Mouse (Mus musculus) megakaryocyte, embryonic 14.5 days (primary cell): ENCODE results near the gene Ntn5. TPM values are rescaled to one million over a fixed set of nuclear protein-coding genes. Genes with fewer than 3 reads are reported as not detected.
A peak's percentile ranks its signal among the peaks of the same experiment; 100 is the strongest.

Source experiments
- H3K27me3 ChIP-seq: replicated peaks from 2 replicates; pipeline ENCODE3; 2012; ENCODE audit warnings: inconsistent platforms
- H3K36me3 ChIP-seq: replicated peaks from 2 replicates; pipeline ENCODE3; 2012; ENCODE audit warnings: low read length, inconsistent platforms, mixed read lengths
- H3K4me1 ChIP-seq: 2 replicates; pipeline ENCODE4 v1.6.1; 2012; ENCODE audit warnings: inconsistent platforms
- H3K4me3 ChIP-seq: replicated peaks from 2 replicates; pipeline ENCODE3; 2012; ENCODE audit warnings: moderate library complexity, mild to moderate bottlenecking, inconsistent platforms
- H3K9me3 ChIP-seq: 2 replicates; pipeline ENCODE4 v1.6.1; 2012; ENCODE audit warnings: inconsistent platforms
- FLI1 ChIP-seq: IDR thresholded peaks from 2 replicates; pipeline ENCODE4 v1.6.1; 2012; ENCODE audit warnings: low read length, inconsistent platforms, mixed read lengths
- GATA1 ChIP-seq: IDR thresholded peaks from 3 replicates; pipeline ENCODE4 v1.6.1; 2012; ENCODE audit warnings: mixed read lengths, low read length, inconsistent platforms, borderline replicate concordance
- polyA plus RNA-seq: library from polyadenylated mRNA; stranded (reverse); fragments of >175 nt; gene quantifications from 2 replicates; pipeline ENCODE4 v1.2.3, GENCODE M21; 2012; ENCODE audit warnings: low replicate concordance; ENCODE audit not compliant: insufficient read depth

Gene Ntn5
- polyA plus RNA-seq, 1 experiment, result not detected

DNA sequence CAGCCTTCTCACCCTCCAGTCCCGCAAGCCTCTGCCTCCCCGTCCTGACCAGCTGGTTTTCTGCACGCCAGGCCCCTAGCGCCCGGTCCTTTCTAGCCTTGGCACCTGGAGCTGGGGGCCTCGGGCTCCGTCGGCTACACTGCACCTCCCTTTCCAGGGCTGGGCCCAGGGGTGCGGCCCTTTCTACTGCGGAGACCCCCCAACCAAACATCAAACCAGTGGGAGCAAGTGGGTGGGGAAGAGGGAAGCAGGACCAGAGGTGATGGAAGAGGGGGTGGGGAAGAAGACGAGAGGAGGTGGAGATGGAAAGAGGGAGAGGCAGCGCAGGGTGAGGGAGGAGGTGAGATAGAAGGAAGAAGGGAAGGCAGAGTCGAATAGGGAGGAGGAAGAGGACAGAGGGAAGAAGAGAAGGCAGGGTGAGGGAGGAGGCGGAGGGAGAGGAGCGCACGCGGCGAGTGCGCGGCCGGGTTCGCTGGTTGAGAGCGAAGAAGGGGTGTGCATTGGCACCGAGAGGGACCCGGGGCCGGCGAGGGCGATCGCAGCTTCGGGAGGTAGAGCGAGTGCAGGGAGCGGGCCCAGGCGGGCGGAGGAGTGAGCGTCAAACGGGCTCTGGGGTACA, 15.8 kb downstream of the Ntn5 start, which contains the start of gene Car11:
Gene Car11, plus strand, starts transcription at position 321 of the 619 bp plus-strand sequence.
- peak within 1 kb of the TSS; percentile 91 for H3K4me3 ChIP-seq
- no peak for TF ChIP-seq GATA1
- no peak for TF ChIP-seq FLI1
- peaks cover 55% of the 10 kb centered on the region for H3K4me1 ChIP-seq
- no peaks in the 10 kb centered on the region for H3K9me3 ChIP-seq
- no peaks in the 10 kb centered on the region for H3K36me3 ChIP-seq
- peaks cover 28% of the 10 kb centered on the region for H3K27me3 ChIP-seq

DNA sequence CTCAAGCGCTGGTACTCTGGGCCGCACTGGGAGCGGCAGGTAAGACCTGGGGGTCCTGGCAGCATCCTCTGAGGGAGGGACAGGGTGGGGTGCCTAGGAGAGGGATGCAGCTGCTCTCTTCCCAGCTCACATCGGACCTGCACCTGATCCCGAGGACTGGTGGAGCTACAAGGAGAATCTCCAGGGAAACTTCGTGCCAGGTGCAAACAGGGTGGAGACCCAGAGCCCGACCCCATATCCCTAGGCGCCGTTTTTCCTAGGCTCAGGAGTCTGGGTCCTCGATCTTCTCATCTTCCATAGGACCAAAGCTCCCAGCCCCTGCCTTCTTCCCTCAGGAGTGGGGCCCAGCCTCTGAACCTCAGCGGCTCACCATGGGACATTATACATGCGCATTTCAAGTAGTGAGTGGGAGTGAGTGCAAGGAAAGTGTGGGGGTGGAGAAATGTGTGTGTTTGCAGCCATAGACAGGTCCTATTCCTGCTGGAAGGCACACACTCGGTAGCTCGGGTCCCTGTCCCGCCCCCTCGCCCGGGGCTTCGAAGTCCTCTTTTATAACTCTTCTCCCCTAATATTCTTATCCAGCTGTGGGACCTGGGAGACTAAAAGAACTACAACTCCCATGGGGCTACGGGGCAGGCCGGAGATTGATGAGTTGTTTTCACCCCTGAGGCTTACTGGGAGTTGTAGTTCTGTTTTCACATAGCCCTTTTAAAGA, 16.6 kb downstream of the Ntn5 start:
- H3K4me3 ChIP-seq, result peak overlapping the region; percentile 91
- no peaks in the 10 kb centered on the region for H3K9me3 ChIP-seq
- peaks cover 28% of the 10 kb centered on the region for H3K27me3 ChIP-seq
- H3K36me3 ChIP-seq, result no peaks in the 10 kb centered on the region
- TF ChIP-seq FLI1 (no peak), GATA1 (no peak)
- peaks cover 63% of the 10 kb centered on the region for H3K4me1 ChIP-seq

DNA sequence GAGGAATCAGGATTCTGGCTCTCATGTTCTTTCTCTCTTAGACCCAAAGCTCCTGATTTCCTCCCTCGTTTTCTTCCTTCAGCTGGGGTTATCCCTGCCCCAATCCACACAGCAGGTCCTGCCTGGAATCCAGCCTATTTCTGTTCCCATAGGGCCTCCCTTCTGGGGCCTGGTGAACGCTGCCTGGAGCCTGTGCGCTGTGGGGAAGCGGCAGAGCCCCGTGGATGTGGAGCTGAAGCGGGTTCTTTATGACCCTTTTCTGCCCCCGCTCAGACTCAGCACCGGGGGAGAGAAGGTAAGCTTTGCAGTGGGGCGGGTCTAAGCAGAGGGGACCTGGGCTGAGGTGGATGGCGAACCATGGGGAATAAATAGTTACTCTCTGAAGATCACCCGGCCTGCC, 17.2 kb downstream of the Ntn5 start:
- Histone ChIP-seq H3K4me1 (peaks cover 70% of the 10 kb centered on the region), H3K27me3 (peaks cover 28% of the 10 kb centered on the region), H3K4me3 (peak overlapping the region; percentile 19), H3K36me3 (no peaks in the 10 kb centered on the region), H3K9me3 (no peaks in the 10 kb centered on the region)
- no peak for TF ChIP-seq FLI1

DNA sequence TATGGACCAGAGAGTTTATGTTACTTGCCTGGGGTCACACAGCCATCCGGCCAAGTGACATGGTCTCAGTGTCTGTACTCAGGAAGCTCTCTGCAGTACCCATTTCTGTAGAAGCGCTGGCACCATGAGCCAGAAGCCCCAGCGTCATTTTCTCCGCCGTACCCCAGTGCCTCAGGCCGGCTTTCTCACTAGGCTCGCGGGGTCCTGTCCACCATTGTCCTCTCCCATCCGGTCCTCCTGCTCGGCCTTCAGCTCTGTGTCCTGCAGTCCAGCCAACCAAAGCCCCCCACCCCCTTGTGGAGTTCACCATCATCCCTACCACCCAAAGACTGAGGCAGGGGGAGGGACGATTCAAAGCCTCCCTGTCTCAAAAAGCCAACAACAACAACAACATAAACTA, 17.8 kb downstream of the Ntn5 start:
- Histone ChIP-seq H3K27me3 (peaks cover 28% of the 10 kb centered on the region), H3K4me1 (peaks cover 70% of the 10 kb centered on the region)

DNA sequence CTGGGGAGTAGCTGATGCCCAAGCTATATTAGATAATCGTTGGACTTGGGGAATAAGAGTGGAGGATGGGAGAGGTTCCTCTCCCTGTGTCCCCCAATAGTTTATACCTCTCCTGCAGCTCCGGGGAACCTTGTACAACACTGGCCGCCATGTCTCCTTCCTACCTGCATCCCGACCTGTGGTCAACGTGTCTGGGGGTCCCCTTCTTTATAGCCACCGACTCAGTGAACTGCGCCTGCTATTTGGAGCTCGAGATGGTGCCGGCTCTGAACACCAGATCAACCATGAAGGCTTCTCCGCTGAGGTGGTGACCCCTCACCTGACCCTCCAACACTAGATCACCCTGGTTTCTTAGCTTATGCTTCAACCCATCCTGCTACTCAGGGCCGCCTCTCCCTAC, 18.5 kb downstream of the Ntn5 start:
- H3K27me3 ChIP-seq, result peaks cover 28% of the 10 kb centered on the region

More for the DNA sequence above, 17.8 kb downstream of the Ntn5 start:
- Histone ChIP-seq H3K36me3 (no peaks in the 10 kb centered on the region), H3K4me3 (no peak overlapping the region), H3K9me3 (no peaks in the 10 kb centered on the region)
- no peak for TF ChIP-seq GATA1
- no peak for TF ChIP-seq FLI1

DNA sequence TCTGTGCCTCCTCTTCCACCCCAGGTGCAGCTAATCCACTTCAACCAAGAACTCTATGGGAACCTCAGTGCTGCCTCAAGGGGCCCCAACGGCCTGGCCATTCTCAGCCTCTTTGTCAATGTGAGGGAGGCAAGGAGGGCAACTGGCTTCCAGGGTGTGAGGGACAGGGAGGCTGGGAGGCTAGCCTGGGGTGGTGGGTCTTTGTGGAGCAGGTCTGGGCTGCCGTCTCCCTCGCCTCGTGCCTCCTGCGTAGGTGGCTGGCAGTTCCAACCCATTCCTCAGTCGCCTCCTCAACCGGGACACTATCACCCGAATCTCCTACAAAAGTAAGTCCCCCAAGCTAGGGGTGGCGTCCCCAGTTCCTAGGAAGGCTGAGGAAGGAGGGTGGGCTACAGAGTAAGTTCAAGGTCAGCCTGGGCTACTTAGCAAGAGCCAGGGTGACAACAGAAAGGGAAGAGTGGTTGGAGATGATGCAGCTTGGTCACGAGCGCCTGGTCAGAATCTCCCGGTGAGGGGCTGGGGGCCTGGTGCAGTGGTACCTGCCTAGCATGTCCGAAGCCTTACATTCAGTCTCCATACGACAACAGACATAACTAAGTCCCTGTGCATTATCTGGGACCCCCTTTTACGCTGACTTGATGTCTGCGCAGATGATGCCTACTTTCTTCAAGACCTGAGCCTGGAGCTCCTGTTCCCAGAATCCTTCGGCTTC, 19.1 kb downstream of the Ntn5 start:
- H3K4me1 ChIP-seq, result peaks cover 81% of the 10 kb centered on the region
- TF ChIP-seq FLI1, result no peak
- TF ChIP-seq GATA1, result no peak
- H3K27me3 ChIP-seq, result peaks cover 25% of the 10 kb centered on the region
- H3K36me3 ChIP-seq, result no peaks in the 10 kb centered on the region
- no peak overlapping the region for H3K4me3 ChIP-seq
- H3K9me3 ChIP-seq, result no peaks in the 10 kb centered on the region

More for the DNA sequence above, 18.5 kb downstream of the Ntn5 start:
- TF ChIP-seq FLI1 (no peak), GATA1 (no peak)
- no peak overlapping the region for H3K4me3 ChIP-seq
- H3K4me1 ChIP-seq, result peaks cover 74% of the 10 kb centered on the region
- no peaks in the 10 kb centered on the region for H3K9me3 ChIP-seq
- H3K36me3 ChIP-seq, result no peaks in the 10 kb centered on the region

DNA sequence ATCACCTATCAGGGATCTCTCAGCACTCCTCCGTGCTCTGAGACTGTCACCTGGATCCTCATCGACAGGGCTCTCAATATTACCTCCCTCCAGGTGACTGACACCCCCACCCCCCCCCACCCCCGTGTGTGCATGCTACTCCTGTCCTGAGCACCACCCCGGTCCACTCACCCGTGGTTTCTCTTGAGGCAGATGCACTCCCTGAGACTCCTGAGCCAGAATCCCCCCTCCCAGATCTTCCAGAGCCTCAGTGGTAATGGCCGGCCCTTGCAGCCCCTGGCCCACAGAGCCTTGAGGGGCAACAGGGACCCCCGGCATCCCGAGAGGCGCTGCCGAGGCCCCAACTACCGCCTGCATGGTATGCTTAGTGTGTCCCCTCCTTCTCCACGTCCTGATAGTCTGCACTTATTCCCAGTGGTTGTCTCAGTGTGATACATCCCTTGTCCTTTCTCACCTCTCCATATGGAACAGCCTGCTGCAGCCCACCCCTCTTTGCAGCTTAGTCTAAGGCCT, 19.8 kb downstream of the Ntn5 start:
- TF ChIP-seq GATA1 (no peak), FLI1 (no peak)
- Histone ChIP-seq H3K27me3 (peaks cover 21% of the 10 kb centered on the region), H3K4me3 (peak overlapping the region; percentile 94), H3K9me3 (no peaks in the 10 kb centered on the region), H3K36me3 (peaks cover 4% of the 10 kb centered on the region), H3K4me1 (peaks cover 84% of the 10 kb centered on the region)

DNA sequence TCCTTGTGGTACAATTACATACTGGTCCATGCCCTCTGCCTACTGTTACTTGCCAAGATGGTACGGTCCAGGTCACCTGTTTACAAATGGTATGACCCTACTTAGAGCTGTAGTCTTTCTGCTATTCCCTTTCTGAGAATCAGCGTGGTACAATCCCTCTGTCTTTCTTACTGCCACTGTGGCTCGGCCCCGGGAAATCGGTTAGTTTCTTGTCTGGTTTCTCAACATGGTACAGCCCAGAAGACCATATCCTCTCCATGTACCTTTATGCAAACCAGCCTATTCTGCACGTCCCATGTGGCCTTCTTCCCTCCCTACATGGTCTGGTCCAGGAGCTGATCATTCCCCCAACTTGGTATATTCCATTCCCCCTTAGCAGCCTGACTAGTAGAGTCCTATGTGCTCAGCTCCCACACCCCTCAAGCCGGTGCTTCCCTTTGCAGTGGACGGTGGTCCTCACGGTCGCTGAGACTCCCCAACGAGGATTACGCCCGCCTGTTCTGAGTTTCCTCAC, 20.3 kb downstream of the Ntn5 start:
- Histone ChIP-seq H3K4me1 (peaks cover 86% of the 10 kb centered on the region), H3K4me3 (peak overlapping the region; percentile 94), H3K9me3 (no peaks in the 10 kb centered on the region), H3K27me3 (peaks cover 16% of the 10 kb centered on the region), H3K36me3 (peaks cover 10% of the 10 kb centered on the region)
- TF ChIP-seq GATA1 (no peak), FLI1 (no peak)

DNA sequence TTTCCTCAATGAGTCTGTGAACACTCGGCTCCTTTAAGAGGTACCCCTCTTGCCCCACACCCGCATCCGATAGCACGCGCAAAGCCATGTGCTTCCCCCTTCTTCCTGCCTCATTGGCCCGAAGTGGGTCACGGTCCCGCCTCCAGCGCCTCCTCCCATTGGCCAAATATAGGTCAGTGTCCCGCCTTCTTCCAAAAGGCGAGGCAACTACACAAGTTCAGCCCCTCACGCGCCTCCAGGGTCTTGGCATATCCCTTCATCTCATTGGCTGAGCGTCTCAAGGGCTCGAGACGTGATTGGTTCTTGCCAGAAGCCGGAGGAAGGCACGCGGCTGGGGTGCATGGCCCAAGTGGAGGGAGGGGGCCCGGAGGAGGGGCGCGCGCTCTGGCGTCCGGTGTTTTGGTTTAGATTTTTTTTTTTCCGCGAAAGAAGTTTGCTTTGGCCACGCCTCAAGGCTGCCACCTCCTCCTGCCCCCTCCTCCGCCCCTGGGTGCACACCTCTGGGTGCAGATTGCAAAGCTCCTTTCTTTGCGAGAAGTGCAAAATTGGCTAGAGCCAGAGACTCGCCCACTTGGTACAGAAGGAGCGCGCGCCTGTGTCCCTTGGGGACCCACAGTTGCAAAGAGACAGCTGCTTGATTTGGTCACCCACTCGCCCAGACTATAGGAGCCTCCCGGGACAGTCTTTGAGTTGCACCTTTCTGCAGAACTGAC, 21.1 kb downstream of the Ntn5 start, which contains the start of gene Dbp:
Gene Dbp, plus strand, starts transcription at position 359 of the 713 bp plus-strand sequence.
- Histone ChIP-seq H3K4me3 (peak within 1 kb of the TSS; percentile 94), H3K9me3 (no peaks in the 10 kb centered on the region), H3K4me1 (peaks cover 86% of the 10 kb centered on the region), H3K27me3 (peaks cover 8% of the 10 kb centered on the region), H3K36me3 (peaks cover 18% of the 10 kb centered on the region)
- no peak for TF ChIP-seq FLI1
- TF ChIP-seq GATA1, result no peak
